Mouse (Mus musculus): ENCODE data around the gene Plekhg1.

DNA sequence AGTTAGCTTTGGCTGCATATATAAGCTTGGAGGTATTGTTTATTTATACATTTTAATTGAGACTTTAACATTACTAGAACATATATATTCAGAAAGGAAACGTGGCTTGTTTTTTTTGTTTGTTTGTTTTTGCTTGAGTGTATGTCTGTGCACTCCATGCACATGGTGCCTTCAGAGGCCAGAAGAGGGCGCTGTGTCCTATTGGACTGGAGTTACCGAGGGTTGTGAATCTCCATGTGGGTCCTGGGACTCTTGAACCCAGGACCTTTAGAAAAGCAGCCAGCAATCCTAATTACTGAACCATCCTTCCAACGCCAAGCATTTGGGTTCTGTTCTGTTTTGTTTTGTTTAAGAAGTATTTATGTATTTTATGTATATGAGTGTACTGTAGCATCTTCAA is 255.1 kb downstream of the Plekhg1 start:
- no peak for TF ChIP-seq FLI1 (IDR thresholded peaks at IDR 0.05; ENCODE audit: low read length)
- TF ChIP-seq GATA1 (IDR thresholded peaks at IDR 0.05; ENCODE audit: borderline replicate concordance, low read length) = no peak

Measured in megakaryocyte, embryonic 14.5 days (primary cell).